Mouse (Mus musculus) liver, embryonic 13.5 days (tissue): ENCODE measurements around the gene Rfc2. TPM values are rescaled to one million over a fixed set of nuclear protein-coding genes. Genes with fewer than 3 reads are reported as not detected.

ENCODE experiments used
- ATAC-seq: fragments of 200-750 bp; cut with Nextera tagmentation; 2 replicates; pipeline ENCODE4 v1.8.0; 2017; ENCODE audit warnings: low read depth, mild to moderate bottlenecking, moderate number of reproducible peaks, moderate library complexity
- DNase-seq: peaks from one replicate; pipeline ENCODE4 v3.0.0; 2022
- H3K27ac ChIP-seq: fragments of 300-500 bp; sonication (generic); 2 replicates; pipeline ENCODE4 v1.5.1; 2015; ENCODE audit warnings: moderate library complexity, mild to moderate bottlenecking, inconsistent platforms
- H3K27me3 ChIP-seq: fragments of 300-500 bp; sonication (generic); 2 replicates; pipeline ENCODE4 v1.6.1; 2015; ENCODE audit warnings: mild to moderate bottlenecking, inconsistent platforms
- H3K36me3 ChIP-seq: fragments of 300-500 bp; sonication (generic); 2 replicates; pipeline ENCODE4 v1.6.1; 2015; ENCODE audit warnings: mild to moderate bottlenecking, inconsistent platforms
- H3K4me1 ChIP-seq: fragments of 300-500 bp; sonication (generic); replicated peaks from 2 replicates; pipeline ENCODE4 v1.6.1; 2015; ENCODE audit warnings: inconsistent platforms
- H3K4me2 ChIP-seq: fragments of 300-500 bp; sonication (generic); 2 replicates; pipeline ENCODE4 v1.6.1; 2015; ENCODE audit warnings: inconsistent platforms, mild to moderate bottlenecking, moderate library complexity
- H3K4me3 ChIP-seq: fragments of 300-500 bp; sonication (generic); replicated peaks from 2 replicates; pipeline ENCODE4 v1.5.1; 2015; ENCODE audit warnings: mild to moderate bottlenecking, inconsistent platforms
- H3K9ac ChIP-seq: fragments of 300-500 bp; sonication (generic); 2 replicates; pipeline ENCODE4 v1.6.1; 2015; ENCODE audit warnings: mild to moderate bottlenecking, inconsistent platforms
- H3K9me3 ChIP-seq: fragments of 300-500 bp; sonication (generic); replicated peaks from 2 replicates; pipeline ENCODE4 v1.6.1; 2016; ENCODE audit warnings: inconsistent platforms
- WGBS: fragments of 180-500 bp; shearing (Covaris S2); methylation state at CpG from one replicate; pipeline ENCODE4 v1.1.7; 2015; ENCODE audit not compliant: insufficient replicate concordance; 5-methylcytosine and 5-hydroxymethylcytosine counted together
- polyA plus RNA-seq: library from polyadenylated mRNA; unstranded; fragments of >200 nt; fragmentation: Nextera tagmentation; extraction: Ambion mirVana; gene quantifications from 2 replicates; pipeline ENCODE4 v1.2.1, GENCODE M21; 2015

Rfc2 gene
- 233 and 246 TPM in 2 replicates for polyA plus RNA-seq

DNA sequence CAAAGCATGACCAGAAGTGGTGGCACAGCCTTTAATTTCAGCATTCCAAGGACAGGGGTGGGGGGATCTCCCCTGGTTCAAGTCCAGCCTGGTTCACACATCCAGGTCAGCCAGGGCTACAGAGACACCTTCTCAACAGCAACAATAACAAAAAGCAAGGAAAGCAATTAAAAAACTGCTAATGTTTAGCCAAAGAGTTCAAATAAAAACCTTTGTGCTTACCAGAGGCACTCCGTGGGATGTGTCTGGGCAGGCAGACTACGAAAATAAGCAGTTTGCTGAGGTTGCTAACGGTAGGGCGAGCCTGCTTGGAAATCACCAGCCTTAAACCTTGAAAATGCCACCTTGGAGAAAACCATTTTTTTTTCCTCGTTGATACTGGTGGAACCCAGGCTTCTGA lies at the start of gene Rfc2:
TSS of gene Rfc2 (plus strand) at position 221 of the 400 bp plus-strand sequence.
- Histone ChIP-seq H3K36me3 (no peaks in the 10 kb centered on the region), H3K4me1 (peaks cover 43% of the 10 kb centered on the region), H3K4me2 (no peak within 1 kb of the TSS), H3K9ac (no peak within 1 kb of the TSS), H3K9me3 (no peaks in the 10 kb centered on the region), H3K27ac (no peak within 1 kb of the TSS), H3K27me3 (no peaks in the 10 kb centered on the region), H3K4me3 (no peak within 1 kb of the TSS)
- ATAC-seq (no peak), DNase-seq (no peak)
- 75% methylated on average over 5 of the region's 5 CpGs for WGBS

- Histone ChIP-seq H3K4me1 (peaks cover 7% of the 10 kb centered on the region; the same call in 1 of the 2 replicates), H3K9me3 (no peaks in the 10 kb centered on the region), H3K4me3 (no peak overlapping the region), H3K27me3 (no peaks in the 10 kb centered on the region), H3K27ac (no peak overlapping the region), H3K9ac (no peak overlapping the region), H3K4me2 (no peak overlapping the region), H3K36me3 (0 out of 2 replicates have a peak, but pooled peaks cover 10% of the 10 kb centered on the region)
- WGBS, result 76% methylated on average over 9 of the region's 9 CpGs
- ATAC-seq (no peak), DNase-seq (no peak)
Measured at GRCm38 (mm10) chr5:134531585-134531984, 49.6 kb upstream of the Rfc2 start.

- Histone ChIP-seq H3K4me3 (no peak overlapping the region), H3K36me3 (0 out of 2 replicates have a peak, but pooled peaks cover 10% of the 10 kb centered on the region), H3K9ac (no peak overlapping the region), H3K27ac (no peak overlapping the region), H3K9me3 (no peaks in the 10 kb centered on the region), H3K4me1 (peaks cover 7% of the 10 kb centered on the region; the same call in 1 of the 2 replicates), H3K27me3 (no peaks in the 10 kb centered on the region), H3K4me2 (no peak overlapping the region)
- ATAC-seq, result peak; percentile 58; the same call in 1 of the 2 replicates
- DNase-seq, result no peak
- WGBS, result 52% methylated on average over 6 of the region's 6 CpGs
Measured at GRCm38 (mm10) chr5:134532417-134532816, 48.7 kb upstream of the Rfc2 start.

- no peak overlapping the region for H3K4me3 ChIP-seq
- no peak overlapping the region for H3K4me2 ChIP-seq
- no peak overlapping the region for H3K27ac ChIP-seq
- peaks cover 13% of the 10 kb centered on the region for H3K4me1 ChIP-seq
- H3K9me3 ChIP-seq, result no peaks in the 10 kb centered on the region
- no peak overlapping the region for H3K9ac ChIP-seq
- H3K36me3 ChIP-seq, result 0 out of 2 replicates have a peak, but pooled peaks cover 10% of the 10 kb centered on the region
- DNase-seq, result no peak
- no peak for ATAC-seq
- H3K27me3 ChIP-seq, result no peaks in the 10 kb centered on the region
- 79% methylated on average over 6 of the region's 6 CpGs for WGBS
Measured at GRCm38 (mm10) chr5:134536036-134536435, 45.1 kb upstream of the Rfc2 start.

- no peak for DNase-seq
- peak overlapping the region; percentile 60 for H3K27ac ChIP-seq
- no peak overlapping the region for H3K4me2 ChIP-seq
- no peak overlapping the region for H3K9ac ChIP-seq
- ATAC-seq, result peak; percentile 64
- H3K36me3 ChIP-seq, result no peaks in the 10 kb centered on the region
- WGBS, result 8% methylated on average over 3 of the region's 3 CpGs
- no peak overlapping the region for H3K4me3 ChIP-seq
- no peaks in the 10 kb centered on the region for H3K9me3 ChIP-seq
- no peaks in the 10 kb centered on the region for H3K27me3 ChIP-seq
- H3K4me1 ChIP-seq, result peaks cover 24% of the 10 kb centered on the region
Measured at GRCm38 (mm10) chr5:134539891-134540290, 41.3 kb upstream of the Rfc2 start.

DNA sequence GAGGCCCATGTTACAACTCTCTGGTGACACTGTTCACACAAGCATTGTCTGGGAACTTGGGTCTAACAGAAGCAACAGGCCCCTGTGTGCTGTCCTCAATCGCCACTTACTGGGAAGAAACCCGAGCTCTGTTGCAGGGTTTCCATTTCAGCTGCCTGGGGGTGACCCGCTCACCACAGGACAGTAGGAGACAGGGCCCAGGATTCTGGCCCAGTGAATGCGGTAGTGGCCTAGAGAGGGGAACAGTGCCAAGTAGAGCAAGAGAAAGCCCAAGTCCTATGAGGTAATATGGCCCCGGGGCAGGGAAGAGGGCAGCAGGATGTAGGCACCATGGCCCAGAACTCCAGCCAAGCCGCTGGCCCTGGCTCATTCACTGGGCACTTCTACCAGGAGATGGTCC lies 40.3 kb upstream of the Rfc2 start:
- ATAC-seq (no peak), DNase-seq (no peak)
- 77% methylated on average over 6 of the region's 6 CpGs for WGBS
- Histone ChIP-seq H3K27ac (0 out of 2 replicates have a peak overlapping the region, but pooled peaks have one; percentile 60), H3K4me2 (no peak overlapping the region), H3K9ac (no peak overlapping the region), H3K36me3 (no peaks in the 10 kb centered on the region), H3K27me3 (no peaks in the 10 kb centered on the region), H3K4me3 (no peak overlapping the region), H3K9me3 (no peaks in the 10 kb centered on the region), H3K4me1 (peaks cover 24% of the 10 kb centered on the region)

DNA sequence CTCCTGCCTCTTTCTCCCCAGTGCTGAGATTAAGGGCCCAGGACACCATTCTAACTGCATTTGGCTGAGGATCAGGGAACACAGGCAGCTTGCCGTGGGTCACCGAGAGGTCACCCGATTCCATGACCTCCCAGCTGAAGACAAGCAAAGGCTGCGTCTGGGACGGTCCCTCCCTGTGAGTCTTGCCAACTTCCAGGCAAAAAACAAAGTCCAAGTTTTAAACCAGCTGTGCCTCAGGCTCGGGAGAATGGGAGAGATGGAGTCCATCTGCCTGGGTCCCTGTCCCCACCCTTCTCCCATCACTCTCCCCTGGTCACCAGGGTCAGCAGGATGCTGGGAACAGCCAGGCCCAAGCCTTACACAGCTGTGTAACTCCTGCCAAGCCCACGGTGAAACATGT lies 39.5 kb upstream of the Rfc2 start:
- DNase-seq, result no peak
- 55% methylated on average over 7 of the region's 7 CpGs for WGBS
- no peak overlapping the region for H3K9ac ChIP-seq

GRCm38 (mm10) chr5:134544516-134545241 lies 36.5 kb upstream of the Rfc2 start:
- WGBS, result 66% methylated on average over 19 of the region's 19 CpGs
- DNase-seq, result no peak

More for the DNA sequence above, 39.5 kb upstream of the Rfc2 start:
- no peak overlapping the region for H3K27ac ChIP-seq
- H3K4me1 ChIP-seq, result peaks cover 24% of the 10 kb centered on the region
- H3K9me3 ChIP-seq, result no peaks in the 10 kb centered on the region
- H3K4me2 ChIP-seq, result no peak overlapping the region
- ATAC-seq, result no peak
- H3K36me3 ChIP-seq, result no peaks in the 10 kb centered on the region
- H3K27me3 ChIP-seq, result no peaks in the 10 kb centered on the region
- no peak overlapping the region for H3K4me3 ChIP-seq

GRCm38 (mm10) chr5:134545242-134545629 lies 35.9 kb upstream of the Rfc2 start:
- 43% methylated on average over 3 of the region's 3 CpGs for WGBS
- H3K27me3 ChIP-seq, result no peaks in the 10 kb centered on the region
- peaks cover 39% of the 10 kb centered on the region for H3K4me1 ChIP-seq
- ATAC-seq, result no peak
- no peak overlapping the region for H3K4me3 ChIP-seq
- no peaks in the 10 kb centered on the region for H3K9me3 ChIP-seq
- no peak overlapping the region for H3K9ac ChIP-seq
- H3K36me3 ChIP-seq, result no peaks in the 10 kb centered on the region
- H3K4me2 ChIP-seq, result no peak overlapping the region
- no peak overlapping the region for H3K27ac ChIP-seq
- no peak for DNase-seq

More at GRCm38 (mm10) chr5:134544516-134545241, 36.5 kb upstream of the Rfc2 start:
- Histone ChIP-seq H3K4me1 (peaks cover 43% of the 10 kb centered on the region), H3K4me3 (no peak overlapping the region), H3K9ac (no peak overlapping the region), H3K4me2 (no peak overlapping the region), H3K27me3 (no peaks in the 10 kb centered on the region), H3K36me3 (no peaks in the 10 kb centered on the region), H3K9me3 (no peaks in the 10 kb centered on the region), H3K27ac (no peak overlapping the region)
- ATAC-seq, result no peak

GRCm38 (mm10) chr5:134546790-134547189 lies 34.4 kb upstream of the Rfc2 start:
- DNase-seq (no peak), ATAC-seq (no peak)
- Histone ChIP-seq H3K4me1 (peaks cover 44% of the 10 kb centered on the region), H3K4me2 (no peak overlapping the region), H3K27me3 (peaks cover 15% of the 10 kb centered on the region), H3K27ac (no peak overlapping the region), H3K4me3 (no peak overlapping the region), H3K9ac (no peak overlapping the region), H3K36me3 (no peaks in the 10 kb centered on the region), H3K9me3 (no peaks in the 10 kb centered on the region)
- 80% methylated on average over 7 of the region's 7 CpGs for whole genome bisulfite sequencing

- H3K27me3 ChIP-seq, result peaks cover 23% of the 10 kb centered on the region
- H3K4me3 ChIP-seq, result no peak overlapping the region
- no peak overlapping the region for H3K9ac ChIP-seq
- DNase-seq (no peak), ATAC-seq (no peak)
- no peaks in the 10 kb centered on the region for H3K36me3 ChIP-seq
- no peaks in the 10 kb centered on the region for H3K9me3 ChIP-seq
- H3K4me1 ChIP-seq, result peaks cover 49% of the 10 kb centered on the region
- 57% methylated on average over 5 of the region's 5 CpGs for WGBS
- H3K27ac ChIP-seq, result peak overlapping the region; percentile 48; the same call in 1 of the 2 replicates
- no peak overlapping the region for H3K4me2 ChIP-seq
Measured at GRCm38 (mm10) chr5:134548306-134548705, 32.9 kb upstream of the Rfc2 start.
